Mouse (Mus musculus) MEL (cell line): ENCODE data around the gene Izumo4. TPM values are rescaled to one million over a fixed set of nuclear protein-coding genes. Genes with fewer than 3 reads are reported as not detected.

Experiments
- DNase-seq: peaks from one replicate; pipeline ENCODE4 v3.0.0; 2011; ENCODE audit warnings: low read depth, low spot score
- H3K27ac ChIP-seq: 2 replicates; pipeline ENCODE4 v1.5.1; 2012; ENCODE audit warnings: low read depth, mild to moderate bottlenecking, control low read depth, low read length, moderate library complexity; ENCODE audit not compliant: control insufficient read depth
- H3K27me3 ChIP-seq, 2 experiments: fragments of 150-350 bp in 1 of 2; sonication (generic) in 1 of 2; 2 replicates each; pipeline ENCODE4 v1.6.1; 2012; ENCODE audit warnings: low read length in 2 of 2, mild to moderate bottlenecking in 2 of 2, improper control_type of control experiment in 1 of 2, moderate library complexity in 1 of 2; ENCODE audit not compliant: insufficient read depth in 2 of 2, control insufficient read depth in 1 of 2
- H3K36me3 ChIP-seq, 2 experiments: 2 replicates each; pipeline ENCODE4 v1.6.1; 2012 to 2014; ENCODE audit warnings: low read length in 2 of 2, improper control_type of control experiment in 1 of 2, inconsistent platforms in 1 of 2, mild to moderate bottlenecking in 1 of 2; ENCODE audit not compliant: insufficient read depth in 2 of 2, control insufficient read depth in 1 of 2
- H3K4me1 ChIP-seq, 2 experiments: fragments of 150-350 bp in 1 of 2; sonication (generic) in 1 of 2; 2 replicates each; pipeline ENCODE4 v1.6.1; 2012; ENCODE audit warnings: low read length in 2 of 2, improper control_type of control experiment in 1 of 2, mild to moderate bottlenecking in 1 of 2; ENCODE audit not compliant: insufficient read depth in 2 of 2, control insufficient read depth in 1 of 2
- H3K4me3 ChIP-seq, 2 experiments: fragments of 150-350 bp in 1 of 2; sonication (generic) in 1 of 2; 2 replicates each; pipeline ENCODE4 v1.5.1; 2012; ENCODE audit warnings: low read depth in 2 of 2, low read length in 2 of 2, mild to moderate bottlenecking in 2 of 2, moderate library complexity in 2 of 2, control low read depth in 1 of 2, improper control_type of control experiment in 1 of 2; ENCODE audit not compliant: control insufficient read depth in 1 of 2, insufficient read depth in 1 of 2
- H3K79me2 ChIP-seq: 2 replicates; pipeline ENCODE4 v1.6.1; 2012; ENCODE audit warnings: mild to moderate bottlenecking, low read length, moderate library complexity; ENCODE audit not compliant: control insufficient read depth, poor library complexity, insufficient read depth
- H3K9ac ChIP-seq: 2 replicates; pipeline ENCODE4 v1.6.1; 2012; ENCODE audit warnings: low read depth, mild to moderate bottlenecking, control low read depth, low read length, moderate library complexity; ENCODE audit not compliant: control insufficient read depth, poor library complexity, severe bottlenecking
- H3K9me3 ChIP-seq: fragments of 150-350 bp; sonication (generic); replicated peaks from 2 replicates; pipeline ENCODE4 v1.6.1; 2012; ENCODE audit warnings: mild to moderate bottlenecking, low read length, improper control_type of control experiment, moderate library complexity; ENCODE audit not compliant: insufficient read depth
- CHD1 ChIP-seq: IDR thresholded peaks from 2 replicates; pipeline ENCODE4 v1.6.1; 2012; ENCODE audit warnings: low read depth, mild to moderate bottlenecking, inconsistent platforms, low read length, improper control_type of control experiment
- E2F4 ChIP-seq: IDR thresholded peaks from 2 replicates; pipeline ENCODE4 v1.6.1; 2011; ENCODE audit warnings: low read depth, low read length, improper control_type of control experiment, borderline replicate concordance
- ELF1 ChIP-seq: IDR thresholded peaks from 2 replicates; pipeline ENCODE4 v1.6.1; 2014; ENCODE audit warnings: low read depth, mild to moderate bottlenecking, inconsistent platforms, low read length, improper control_type of control experiment, moderate library complexity
- EP300 ChIP-seq, 2 experiments: IDR thresholded peaks; 2 replicates each; pipeline ENCODE4 v1.6.1; 2011; ENCODE audit warnings: improper control_type of control experiment in 2 of 2, low read length in 2 of 2, low read depth in 1 of 2, mild to moderate bottlenecking in 1 of 2
- ETS1 ChIP-seq: IDR thresholded peaks from 2 replicates; pipeline ENCODE4 v1.6.1; 2012; ENCODE audit warnings: low read depth, mild to moderate bottlenecking, inconsistent platforms, low read length, improper control_type of control experiment, moderate library complexity
- GATA1 ChIP-seq: IDR thresholded peaks from 2 replicates; pipeline ENCODE4 v1.6.1; 2011; ENCODE audit warnings: low read depth, low read length, improper control_type of control experiment
- HCFC1 ChIP-seq: IDR thresholded peaks from 2 replicates; pipeline ENCODE4 v1.6.1; 2012; ENCODE audit warnings: low read depth, mild to moderate bottlenecking, inconsistent platforms, low read length, improper control_type of control experiment, moderate library complexity
- MAX ChIP-seq: IDR thresholded peaks from 2 replicates; pipeline ENCODE4 v1.6.1; 2011; ENCODE audit warnings: low read length, improper control_type of control experiment
- MAZ ChIP-seq: IDR thresholded peaks from 2 replicates; pipeline ENCODE4 v1.6.1; 2012; ENCODE audit warnings: low read depth, mild to moderate bottlenecking, inconsistent platforms, low read length, improper control_type of control experiment
- MXI1 ChIP-seq: IDR thresholded peaks from 2 replicates; pipeline ENCODE4 v1.6.1; 2011; ENCODE audit warnings: mild to moderate bottlenecking, low read depth, low read length, improper control_type of control experiment
- MYB ChIP-seq: IDR thresholded peaks from 2 replicates; pipeline ENCODE4 v1.6.1; 2011; ENCODE audit warnings: mild to moderate bottlenecking, low read depth, low read length, improper control_type of control experiment
- MYC ChIP-seq: IDR thresholded peaks from 2 replicates; pipeline ENCODE4 v1.6.1; 2011; ENCODE audit warnings: low read depth, mild to moderate bottlenecking, low read length, improper control_type of control experiment, moderate library complexity
- NELFE ChIP-seq: IDR thresholded peaks from 2 replicates; pipeline ENCODE4 v1.6.1; 2011; ENCODE audit warnings: low read depth, low read length, improper control_type of control experiment
- NRF1 ChIP-seq: IDR thresholded peaks from 2 replicates; pipeline ENCODE4 v1.6.1; 2014; ENCODE audit warnings: low read depth, mild to moderate bottlenecking, inconsistent platforms, low read length, improper control_type of control experiment, moderate library complexity; ENCODE audit not compliant: poor library complexity, insufficient read depth, severe bottlenecking
- POLR2A ChIP-seq, 2 experiments: IDR thresholded peaks; 2 replicates each; pipeline ENCODE4 v1.6.1; 2011 to 2012; ENCODE audit warnings: low read length in 2 of 2, mild to moderate bottlenecking in 2 of 2, control low read depth in 1 of 2, improper control_type of control experiment in 1 of 2, low read depth in 1 of 2, moderate library complexity in 1 of 2; ENCODE audit not compliant: control insufficient read depth in 1 of 2, insufficient read depth in 1 of 2, poor library complexity in 1 of 2
- POLR2AphosphoS5 ChIP-seq: IDR thresholded peaks from 2 replicates; pipeline ENCODE4 v1.6.1; 2012; ENCODE audit warnings: low read depth, borderline replicate concordance, mild to moderate bottlenecking, inconsistent platforms, low read length, moderate library complexity, mixed read lengths
- RAD21 ChIP-seq: IDR thresholded peaks from 2 replicates; pipeline ENCODE4 v1.6.1; 2011; ENCODE audit warnings: mild to moderate bottlenecking, low read depth, low read length, improper control_type of control experiment
- RCOR1 ChIP-seq: IDR thresholded peaks from 2 replicates; pipeline ENCODE4 v1.6.1; 2012; ENCODE audit warnings: low read depth, mild to moderate bottlenecking, inconsistent platforms, low read length, improper control_type of control experiment
- SIN3A ChIP-seq: IDR thresholded peaks from 2 replicates; pipeline ENCODE4 v1.6.1; 2012; ENCODE audit warnings: low read length, improper control_type of control experiment, inconsistent platforms
- TAL1 ChIP-seq: IDR thresholded peaks from 2 replicates; pipeline ENCODE4 v1.6.1; 2012; ENCODE audit warnings: mild to moderate bottlenecking, inconsistent platforms, low read length, moderate library complexity, mixed read lengths
- TCF12 ChIP-seq: IDR thresholded peaks from 2 replicates; pipeline ENCODE4 v1.6.1; 2014; ENCODE audit warnings: low read depth, mild to moderate bottlenecking, inconsistent platforms, low read length, improper control_type of control experiment, moderate library complexity
- USF1 ChIP-seq: IDR thresholded peaks from 2 replicates; pipeline ENCODE4 v1.6.1; 2014; ENCODE audit warnings: low read depth, mild to moderate bottlenecking, inconsistent platforms, low read length, improper control_type of control experiment, moderate library complexity
- ZC3H11A ChIP-seq: IDR thresholded peaks from 2 replicates; pipeline ENCODE4 v1.6.1; 2012; ENCODE audit warnings: low read depth, mild to moderate bottlenecking, inconsistent platforms, low read length, improper control_type of control experiment
- ZKSCAN1 ChIP-seq: IDR thresholded peaks from 2 replicates; pipeline ENCODE4 v1.6.1; 2012; ENCODE audit warnings: low read depth, mild to moderate bottlenecking, inconsistent platforms, low read length, improper control_type of control experiment, moderate library complexity
- ZMIZ1 ChIP-seq: IDR thresholded peaks from 2 replicates; pipeline ENCODE4 v1.6.1; 2012; ENCODE audit warnings: low read depth, mild to moderate bottlenecking, inconsistent platforms, low read length, improper control_type of control experiment, moderate library complexity
- ZNF384 ChIP-seq: IDR thresholded peaks from 2 replicates; pipeline ENCODE4 v1.6.1; 2012; ENCODE audit warnings: low read depth, mild to moderate bottlenecking, inconsistent platforms, low read length, improper control_type of control experiment
- polyA plus RNA-seq, 2 experiments: library from polyadenylated mRNA; stranded (reverse) in 1 of 2; unstranded in 1 of 2; fragments of >175 nt in 1 of 2; fragments of >200 nt in 1 of 2; gene quantifications; 2 replicates each; pipeline versions ENCODE4 v1.2.1 to v1.2.4; 2012; ENCODE audit warnings: low replicate concordance in 2 of 2, low read depth in 1 of 2; ENCODE audit not compliant: insufficient read length in 2 of 2, insufficient read depth in 1 of 2, missing spikeins in 1 of 2
- total RNA-seq: library from RNA; depleted of rRNA; stranded (reverse); fragments of 300-350 nt; gene quantifications from 2 replicates; pipeline ENCODE4 v1.2.3, GENCODE M21; 2012

The Izumo4 gene
- total and polyA plus RNA-seq, 3 experiments: 1.0 to 3.8 TPM; not detected in 1

- Histone ChIP-seq H3K27ac (peak overlapping the region; percentile 75), H3K4me3 (peak overlapping the region; percentile 83 to 95), H3K4me1 (peaks cover 29 to 51% of the 10 kb centered on the region in 2 experiments), H3K9ac (peak overlapping the region; percentile 79), H3K79me2 (peaks cover 4% of the 10 kb centered on the region), H3K27me3 (no peaks in the 10 kb centered on the region), H3K9me3 (no peaks in the 10 kb centered on the region), H3K36me3 (peaks cover 0 to 35% of the 10 kb centered on the region in 2 experiments; a peak in 2 of 4 replicates)
- TF ChIP-seq RCOR1: peak; percentile 44; the same call in 1 of the 2 replicates
- no peak for TF ChIP-seq ZC3H11A
- TF ChIP-seq E2F4: no peak
- TF ChIP-seq ZKSCAN1: no peak
- no peak for TF ChIP-seq RAD21
- TF ChIP-seq NELFE: 0 out of 2 replicates have a peak, but pooled peaks have one; percentile 26
- no peak for TF ChIP-seq CHD1
- no peak for TF ChIP-seq ZNF384
- peak; percentile 72 for TF ChIP-seq SIN3A
- TF ChIP-seq ZMIZ1: 0 out of 2 replicates have a peak, but pooled peaks have one; percentile 34
- TF ChIP-seq MXI1: peak; percentile 82
- no peak for TF ChIP-seq USF1
- TF ChIP-seq NRF1: no peak
- peak; percentile 65; the same call in 1 of the 2 replicates for TF ChIP-seq GATA1
- peak; percentile 51 for TF ChIP-seq TAL1
- TF ChIP-seq ELF1: 0 out of 2 replicates have a peak, but pooled peaks have one; percentile 12
- TF ChIP-seq HCFC1: no peak
- no peak for TF ChIP-seq POLR2A (IDR thresholded peaks at IDR 0.05; ENCODE audit: control insufficient read depth in 1 of 2, insufficient read depth in 1 of 2, low read depth in 1 of 2, low read length in 2 of 2, poor library complexity in 1 of 2)
- no peak for TF ChIP-seq POLR2AphosphoS5
- TF ChIP-seq MYB: no peak
- peak; percentile 45; the same call in 1 of the 2 replicates for TF ChIP-seq MYC
- TF ChIP-seq MAX: peak; percentile 47; the same call in 1 of the 2 replicates
- TF ChIP-seq EP300 (IDR thresholded peaks at IDR 0.05; ENCODE audit: low read depth in 1 of 2, low read length in 2 of 2): peak; percentile 61 to 68
- TF ChIP-seq ETS1: no peak; the same call in none of the 2 replicates
- TF ChIP-seq TCF12: no peak; the same call in 1 of the 2 replicates
- peak; percentile 20; the same call in 1 of the 2 replicates for TF ChIP-seq MAZ
- peak; percentile 82 for DNase-seq
Measured at GRCm38 (mm10) chr10:80700732-80701131, 1.3 kb upstream of the Izumo4 start.
